Mouse (Mus musculus): ENCODE data around the gene Tatdn2.

DNA sequence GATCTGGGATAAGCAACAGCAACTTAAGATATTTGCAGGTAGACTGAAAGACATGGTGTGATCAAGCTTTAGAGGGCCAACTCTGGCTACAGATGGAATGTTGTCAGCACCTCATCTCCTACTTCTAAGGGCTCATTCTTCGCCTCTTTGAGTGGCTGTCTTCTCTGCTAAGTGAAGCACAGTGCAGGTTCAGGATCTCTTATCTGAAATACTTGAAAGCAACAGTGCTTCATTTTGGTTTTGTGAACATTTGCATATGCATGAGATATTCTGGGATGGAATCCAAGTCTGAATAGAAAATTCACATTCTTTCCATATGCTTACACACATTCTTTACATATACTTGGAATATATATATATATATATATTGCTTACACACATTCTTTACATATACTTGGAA is 45.5 kb downstream of the Tatdn2 start:
- TF ChIP-seq CTCF (IDR thresholded peaks at IDR 0.05; ENCODE audit: control insufficient read depth, insufficient read depth, low read length) (no peak), POLR2A (IDR thresholded peaks at IDR 0.05; ENCODE audit: borderline replicate concordance, control insufficient read depth, low read depth, low read length) (no peak)
